Mouse (Mus musculus) heart, adult 11 months (tissue): ENCODE results near the gene Cngb1.

ENCODE experiments used
- DNase-seq: peaks from one replicate; pipeline ENCODE4 v3.0.0; 2022

Gene Cngb1

DNA sequence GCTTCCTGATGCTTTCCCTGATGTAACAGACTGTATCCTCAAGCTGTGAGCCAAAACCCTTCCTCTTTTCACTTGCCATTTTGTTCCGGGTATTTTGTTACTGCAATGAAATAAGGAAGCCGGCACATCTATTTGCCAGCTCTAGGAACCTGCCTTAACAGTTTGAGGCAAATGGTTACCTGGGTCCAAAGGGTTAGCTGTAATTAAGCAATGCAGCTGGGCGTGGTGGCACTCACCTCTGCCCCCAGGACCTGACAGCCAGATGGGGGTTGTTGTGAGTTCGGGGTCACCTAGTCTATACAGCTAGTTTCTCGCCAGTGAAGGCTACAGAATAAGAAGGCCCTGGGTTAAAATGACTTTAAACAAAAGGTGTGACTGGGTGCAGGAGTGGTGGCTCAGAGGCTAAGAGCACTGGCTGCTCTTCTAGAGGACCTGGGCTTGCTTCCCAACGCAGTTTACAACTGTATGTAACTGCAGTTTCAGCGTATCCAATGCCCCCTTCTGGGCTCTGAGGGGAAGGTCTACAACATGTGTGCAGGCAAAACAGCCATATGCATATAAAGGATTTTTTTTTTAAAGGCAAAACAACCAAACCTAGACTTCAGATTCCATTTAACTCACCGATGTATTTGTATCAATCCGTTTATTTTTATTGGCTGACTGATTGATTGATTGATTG, 114.7 kb downstream of the Cngb1 start:
- no peak for DNase-seq
